Mouse (Mus musculus) telencephalon, adult 2 months (tissue): ENCODE measurements around the gene Olfr292.

Experiments used
- DNase-seq: peaks from one replicate; pipeline ENCODE4 v3.0.0-alpha.2; 2011; ENCODE audit warnings: low read depth, low spot score

Olfr292 gene

GRCm38 (mm10) chr7:86688030-86688429, at the start of gene Olfr292:
Gene Olfr292, plus strand, starts transcription at chr7:86688330.
- DNase-seq, result no peak

GRCm38 (mm10) chr7:86648761-86649160, 39.4 kb upstream of the Olfr292 start, which contains the start of gene Olfr293:
Gene Olfr293, plus strand, starts transcription at chr7:86649061.
- DNase-seq, result no peak

GRCm38 (mm10) chr7:86725013-86725412, 36.9 kb downstream of the Olfr292 start:
- no peak for DNase-seq
